Mouse (Mus musculus): Measurements from ENCODE around the gene Ecpas. TPM values are rescaled to one million over a fixed set of nuclear protein-coding genes. Genes with fewer than 3 reads are reported as not detected.
A peak's percentile ranks its signal among the peaks of the same experiment; 100 is the strongest.

Ecpas gene
- polyA plus RNA-seq, 1 experiment, result 22.4 TPM

- Histone ChIP-seq H3K36me3 (ENCODE audit: control insufficient read depth, insufficient read depth) (no peaks in the 10 kb centered on the region), H3K4me3 (no peak overlapping the region), H3K27me3 (ENCODE audit: control insufficient read depth, insufficient read depth, insufficient read length) (no peaks in the 10 kb centered on the region), H3K79me2 (ENCODE audit: control insufficient read depth, insufficient read depth) (peaks cover 97% of the 10 kb centered on the region), H3ac (ENCODE audit: control insufficient read depth, insufficient read length) (no peak overlapping the region), H3K4me2 (ENCODE audit: low read depth) (peak overlapping the region; percentile 39)
- TF ChIP-seq REST (IDR thresholded peaks at IDR 0.05; ENCODE audit: insufficient read depth, insufficient read length), result no peak
- no peak for TF ChIP-seq E2F4 (IDR thresholded peaks at IDR 0.05; ENCODE audit: insufficient read depth)
- no peak for TF ChIP-seq TCF12 (IDR thresholded peaks at IDR 0.05; ENCODE audit: insufficient read depth, poor library complexity, severe bottlenecking)
- TF ChIP-seq TCF3 (IDR thresholded peaks at IDR 0.05; ENCODE audit: insufficient read length, low read depth), result no peak
- TF ChIP-seq MYOD1 (IDR thresholded peaks at IDR 0.05; ENCODE audit: control insufficient read depth in 1 of 3, insufficient read length in 2 of 3, low read depth in 2 of 3), result no peak
- no peak for TF ChIP-seq CEBPB (IDR thresholded peaks at IDR 0.05; ENCODE audit: insufficient read depth, poor library complexity, severe bottlenecking)
- TF ChIP-seq POLR2A (IDR thresholded peaks at IDR 0.05; ENCODE audit: insufficient read length, low read depth), result no peak
- TF ChIP-seq POLR2AphosphoS2 (IDR thresholded peaks at IDR 0.05; ENCODE audit: insufficient read length, low read depth), result no peak
- no peak for TF ChIP-seq MYOG (IDR thresholded peaks at IDR 0.05; ENCODE audit: control insufficient read depth in 1 of 3, insufficient read depth in 1 of 3, insufficient read length in 2 of 3, low read depth in 2 of 3)
- TF ChIP-seq SRF (IDR thresholded peaks at IDR 0.05; ENCODE audit: control insufficient read depth, insufficient read length, low read depth), result no peak
- TF ChIP-seq MAX (IDR thresholded peaks at IDR 0.05; ENCODE audit: low read depth), result no peak
- no peak for TF ChIP-seq USF1 (IDR thresholded peaks at IDR 0.05; ENCODE audit: low read depth)
These were observed 14.2 kb downstream of the Ecpas start for GRCm38 (mm10) chr4:58898318-58898717.

GRCm38 (mm10) chr4:58897436-58897835, 15.1 kb downstream of the Ecpas start:
- Histone ChIP-seq H3ac (ENCODE audit: control insufficient read depth, insufficient read length) (no peak overlapping the region), H3K79me2 (ENCODE audit: control insufficient read depth, insufficient read depth) (peaks cover 97% of the 10 kb centered on the region), H3K36me3 (ENCODE audit: control insufficient read depth, insufficient read depth) (no peaks in the 10 kb centered on the region), H3K27me3 (ENCODE audit: control insufficient read depth, insufficient read depth, insufficient read length) (no peaks in the 10 kb centered on the region), H3K4me2 (ENCODE audit: low read depth) (no peak overlapping the region), H3K4me3 (no peak overlapping the region)
- no peak for TF ChIP-seq MYOD1 (IDR thresholded peaks at IDR 0.05; ENCODE audit: control insufficient read depth in 1 of 3, insufficient read length in 2 of 3, low read depth in 2 of 3)
- no peak for TF ChIP-seq TCF12 (IDR thresholded peaks at IDR 0.05; ENCODE audit: insufficient read depth, poor library complexity, severe bottlenecking)
- no peak for TF ChIP-seq E2F4 (IDR thresholded peaks at IDR 0.05; ENCODE audit: insufficient read depth)
- TF ChIP-seq MAX (IDR thresholded peaks at IDR 0.05; ENCODE audit: low read depth), result no peak
- TF ChIP-seq POLR2A (IDR thresholded peaks at IDR 0.05; ENCODE audit: insufficient read length, low read depth), result no peak
- TF ChIP-seq POLR2AphosphoS2 (IDR thresholded peaks at IDR 0.05; ENCODE audit: insufficient read length, low read depth), result no peak
- no peak for TF ChIP-seq CEBPB (IDR thresholded peaks at IDR 0.05; ENCODE audit: insufficient read depth, poor library complexity, severe bottlenecking)
- no peak for TF ChIP-seq USF1 (IDR thresholded peaks at IDR 0.05; ENCODE audit: low read depth)
- TF ChIP-seq SRF (IDR thresholded peaks at IDR 0.05; ENCODE audit: control insufficient read depth, insufficient read length, low read depth), result no peak
- TF ChIP-seq MYOG (IDR thresholded peaks at IDR 0.05; ENCODE audit: control insufficient read depth in 1 of 3, insufficient read depth in 1 of 3, insufficient read length in 2 of 3, low read depth in 2 of 3), result no peak
- no peak for TF ChIP-seq TCF3 (IDR thresholded peaks at IDR 0.05; ENCODE audit: insufficient read length, low read depth)

DNA sequence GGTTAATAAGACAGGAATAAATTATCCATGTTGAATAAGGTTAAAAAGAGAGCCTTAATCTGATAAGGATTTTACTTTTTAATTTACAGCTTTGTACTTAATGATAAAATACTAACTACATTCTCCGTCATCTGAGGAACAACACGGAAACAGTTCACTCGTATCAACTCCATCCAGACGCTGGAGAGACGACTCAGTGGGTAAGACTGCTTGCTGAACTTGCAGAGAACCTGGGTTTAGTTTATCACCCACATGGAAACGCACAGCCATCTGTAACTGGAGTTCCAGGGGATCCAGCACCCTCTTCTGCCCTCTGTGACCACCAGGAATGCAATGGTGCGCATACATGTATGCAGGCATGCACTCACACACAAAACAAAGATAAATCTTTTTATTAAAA, 18.1 kb downstream of the Ecpas start:
- Histone ChIP-seq H3ac (ENCODE audit: control insufficient read depth, insufficient read length) (no peak overlapping the region), H3K27me3 (ENCODE audit: control insufficient read depth, insufficient read depth, insufficient read length) (no peaks in the 10 kb centered on the region), H3K36me3 (ENCODE audit: control insufficient read depth, insufficient read depth) (no peaks in the 10 kb centered on the region), H3K4me3 (no peak overlapping the region), H3K4me2 (ENCODE audit: low read depth) (no peak overlapping the region), H3K79me2 (ENCODE audit: control insufficient read depth, insufficient read depth) (peaks cover 97% of the 10 kb centered on the region)
- no peak for TF ChIP-seq MYOG (IDR thresholded peaks at IDR 0.05; ENCODE audit: control insufficient read depth in 1 of 3, insufficient read depth in 1 of 3, insufficient read length in 2 of 3, low read depth in 2 of 3)
- no peak for TF ChIP-seq CEBPB (IDR thresholded peaks at IDR 0.05; ENCODE audit: insufficient read depth, poor library complexity, severe bottlenecking)
- TF ChIP-seq E2F4 (IDR thresholded peaks at IDR 0.05; ENCODE audit: insufficient read depth), result no peak
- TF ChIP-seq MYOD1 (IDR thresholded peaks at IDR 0.05; ENCODE audit: control insufficient read depth in 1 of 3, insufficient read length in 2 of 3, low read depth in 2 of 3), result no peak
- TF ChIP-seq POLR2A (IDR thresholded peaks at IDR 0.05; ENCODE audit: insufficient read length, low read depth), result no peak
- no peak for TF ChIP-seq USF1 (IDR thresholded peaks at IDR 0.05; ENCODE audit: low read depth)
- no peak for TF ChIP-seq SRF (IDR thresholded peaks at IDR 0.05; ENCODE audit: control insufficient read depth, insufficient read length, low read depth)
- no peak for TF ChIP-seq TCF3 (IDR thresholded peaks at IDR 0.05; ENCODE audit: insufficient read length, low read depth)
- no peak for TF ChIP-seq POLR2AphosphoS2 (IDR thresholded peaks at IDR 0.05; ENCODE audit: insufficient read length, low read depth)
- TF ChIP-seq TCF12 (IDR thresholded peaks at IDR 0.05; ENCODE audit: insufficient read depth, poor library complexity, severe bottlenecking), result no peak
- no peak for TF ChIP-seq MAX (IDR thresholded peaks at IDR 0.05; ENCODE audit: low read depth)
- TF ChIP-seq REST (IDR thresholded peaks at IDR 0.05; ENCODE audit: insufficient read depth, insufficient read length), result no peak

- Histone ChIP-seq H3K4me2 (ENCODE audit: low read depth) (no peak overlapping the region), H3K4me3 (no peak overlapping the region), H3ac (ENCODE audit: control insufficient read depth, insufficient read length) (no peak overlapping the region), H3K79me2 (ENCODE audit: control insufficient read depth, insufficient read depth) (peaks cover 100% of the 10 kb centered on the region), H3K36me3 (ENCODE audit: control insufficient read depth, insufficient read depth) (no peaks in the 10 kb centered on the region), H3K27me3 (ENCODE audit: control insufficient read depth, insufficient read depth, insufficient read length) (no peaks in the 10 kb centered on the region)
- no peak for TF ChIP-seq REST (IDR thresholded peaks at IDR 0.05; ENCODE audit: insufficient read depth, insufficient read length)
- no peak for TF ChIP-seq SRF (IDR thresholded peaks at IDR 0.05; ENCODE audit: control insufficient read depth, insufficient read length, low read depth)
- TF ChIP-seq MAX (IDR thresholded peaks at IDR 0.05; ENCODE audit: low read depth), result no peak
- no peak for TF ChIP-seq MYOD1 (IDR thresholded peaks at IDR 0.05; ENCODE audit: control insufficient read depth in 1 of 3, insufficient read length in 2 of 3, low read depth in 2 of 3)
- no peak for TF ChIP-seq USF1 (IDR thresholded peaks at IDR 0.05; ENCODE audit: low read depth)
- TF ChIP-seq TCF3 (IDR thresholded peaks at IDR 0.05; ENCODE audit: insufficient read length, low read depth), result no peak
- no peak for TF ChIP-seq E2F4 (IDR thresholded peaks at IDR 0.05; ENCODE audit: insufficient read depth)
- TF ChIP-seq POLR2AphosphoS2 (IDR thresholded peaks at IDR 0.05; ENCODE audit: insufficient read length, low read depth), result no peak
- no peak for TF ChIP-seq MYOG (IDR thresholded peaks at IDR 0.05; ENCODE audit: control insufficient read depth in 1 of 3, insufficient read depth in 1 of 3, insufficient read length in 2 of 3, low read depth in 2 of 3)
These were observed 22.3 kb downstream of the Ecpas start for GRCm38 (mm10) chr4:58890035-58890782.
